Mouse (Mus musculus) forebrain, embryonic 12.5 days (tissue): ENCODE measurements around the gene Ror2. TPM values are rescaled to one million over a fixed set of nuclear protein-coding genes. Genes with fewer than 3 reads are reported as not detected.

ENCODE experiments used
- ATAC-seq: fragments of 200-750 bp; cut with Nextera tagmentation; 2 replicates; pipeline ENCODE4 v1.8.0; 2017; ENCODE audit warnings: moderate TSS enrichment; ENCODE audit not compliant: low FRiP score
- H3K27ac ChIP-seq: fragments of 300-500 bp; sonication (generic); 2 replicates; pipeline ENCODE4 v1.5.1; 2016; ENCODE audit warnings: mild to moderate bottlenecking
- H3K27me3 ChIP-seq: fragments of 300-500 bp; sonication (generic); 2 replicates; pipeline ENCODE4 v1.6.1; 2016; ENCODE audit warnings: mild to moderate bottlenecking
- H3K36me3 ChIP-seq: fragments of 300-500 bp; sonication (generic); replicated peaks from 2 replicates; pipeline ENCODE4 v1.6.1; 2016; ENCODE audit warnings: mild to moderate bottlenecking
- H3K4me1 ChIP-seq: fragments of 300-500 bp; sonication (generic); 2 replicates; pipeline ENCODE4 v1.6.1; 2016
- H3K4me2 ChIP-seq: fragments of 300-500 bp; sonication (generic); 2 replicates; pipeline ENCODE4 v1.6.1; 2016; ENCODE audit warnings: mild to moderate bottlenecking, moderate library complexity
- H3K4me3 ChIP-seq: fragments of 300-500 bp; sonication (generic); replicated peaks from 2 replicates; pipeline ENCODE4 v1.5.1; 2016; ENCODE audit warnings: mild to moderate bottlenecking
- H3K9ac ChIP-seq: fragments of 300-500 bp; sonication (generic); 2 replicates; pipeline ENCODE4 v1.6.1; 2016; ENCODE audit warnings: mild to moderate bottlenecking
- H3K9me3 ChIP-seq: fragments of 300-500 bp; sonication (generic); 2 replicates; pipeline ENCODE4 v1.6.1; 2016
- WGBS: fragments of 180-500 bp; shearing (Covaris S2); methylation state at CpG from one replicate; pipeline ENCODE4 v1.1.7; 2016; 5-methylcytosine and 5-hydroxymethylcytosine counted together
- polyA plus RNA-seq: library from polyadenylated mRNA; unstranded; fragments of >200 nt; fragmentation: Nextera tagmentation; extraction: Ambion mirVana; gene quantifications from 2 replicates; pipeline ENCODE4 v1.2.1, GENCODE M21; 2016

Gene Ror2
- polyA plus RNA-seq, 1 experiment from 2014 or later, result 18.5 TPM

GRCm38 (mm10) chr13:53227019-53227418 lies 58.9 kb downstream of the Ror2 start:
- 71% methylated on average over 6 of the region's 6 CpGs for WGBS
- peaks cover 16% of the 10 kb centered on the region for H3K4me1 ChIP-seq

GRCm38 (mm10) chr13:53226461-53226860 lies 59.5 kb downstream of the Ror2 start:
- peaks cover 16% of the 10 kb centered on the region for H3K9me3 ChIP-seq
- H3K9ac ChIP-seq, result no peak overlapping the region
- 87% methylated on average over 7 of the region's 7 CpGs for WGBS
- H3K4me3 ChIP-seq, result no peak overlapping the region
- H3K27ac ChIP-seq, result no peak overlapping the region
- no peak for ATAC-seq
- H3K4me2 ChIP-seq, result no peak overlapping the region
- no peaks in the 10 kb centered on the region for H3K27me3 ChIP-seq
- no peaks in the 10 kb centered on the region; the same call in 1 of the 2 replicates for H3K36me3 ChIP-seq
- H3K4me1 ChIP-seq, result peaks cover 15% of the 10 kb centered on the region

More at GRCm38 (mm10) chr13:53227019-53227418, 58.9 kb downstream of the Ror2 start:
- Histone ChIP-seq H3K9me3 (peaks cover 16% of the 10 kb centered on the region), H3K27ac (no peak overlapping the region), H3K4me2 (no peak overlapping the region), H3K9ac (no peak overlapping the region), H3K36me3 (no peaks in the 10 kb centered on the region; the same call in 1 of the 2 replicates), H3K27me3 (no peaks in the 10 kb centered on the region), H3K4me3 (no peak overlapping the region)
- ATAC-seq, result no peak

- Histone ChIP-seq H3K4me1 (peaks cover 11% of the 10 kb centered on the region), H3K9me3 (peaks cover 16% of the 10 kb centered on the region), H3K27me3 (no peaks in the 10 kb centered on the region), H3K36me3 (no peaks in the 10 kb centered on the region; the same call in 1 of the 2 replicates), H3K27ac (no peak overlapping the region), H3K4me2 (no peak overlapping the region), H3K4me3 (no peak overlapping the region), H3K9ac (no peak overlapping the region)
- no peak for ATAC-seq
- WGBS, result 81% methylated on average over 3 of the region's 3 CpGs
Observed at GRCm38 (mm10) chr13:53225925-53226324, 60.0 kb downstream of the Ror2 start.

- Histone ChIP-seq H3K27me3 (no peaks in the 10 kb centered on the region), H3K4me3 (no peak overlapping the region), H3K9ac (no peak overlapping the region), H3K4me2 (no peak overlapping the region), H3K27ac (no peak overlapping the region), H3K9me3 (peaks cover 16% of the 10 kb centered on the region), H3K36me3 (no peaks in the 10 kb centered on the region; the same call in 1 of the 2 replicates), H3K4me1 (0 out of 2 replicates have a peak, but pooled peaks cover 4% of the 10 kb centered on the region)
- ATAC-seq, result no peak
- WGBS, result 93% methylated on average over 6 of the region's 6 CpGs
Observed at GRCm38 (mm10) chr13:53221176-53221575, 64.7 kb downstream of the Ror2 start.

- WGBS, result 90% methylated on average over 10 of the region's 10 CpGs
Observed at GRCm38 (mm10) chr13:53219889-53220288, 66.0 kb downstream of the Ror2 start.

GRCm38 (mm10) chr13:53219391-53219790 lies 66.5 kb downstream of the Ror2 start:
- 87% methylated on average over 3 of the region's 3 CpGs for WGBS
- 0 out of 2 replicates have a peak, but pooled peaks cover 4% of the 10 kb centered on the region for H3K4me1 ChIP-seq
- peaks cover 3% of the 10 kb centered on the region; the same call in 1 of the 2 replicates for H3K9me3 ChIP-seq
- no peak overlapping the region for H3K4me2 ChIP-seq
- no peak overlapping the region for H3K9ac ChIP-seq
- no peak overlapping the region for H3K27ac ChIP-seq
- H3K4me3 ChIP-seq, result no peak overlapping the region
- no peak for ATAC-seq
- H3K36me3 ChIP-seq, result no peaks in the 10 kb centered on the region; the same call in 1 of the 2 replicates
- no peaks in the 10 kb centered on the region for H3K27me3 ChIP-seq

More at GRCm38 (mm10) chr13:53219889-53220288, 66.0 kb downstream of the Ror2 start:
- Histone ChIP-seq H3K36me3 (no peaks in the 10 kb centered on the region; the same call in 1 of the 2 replicates), H3K4me1 (0 out of 2 replicates have a peak, but pooled peaks cover 4% of the 10 kb centered on the region), H3K9me3 (peaks cover 8% of the 10 kb centered on the region; the same call in 1 of the 2 replicates), H3K27me3 (no peaks in the 10 kb centered on the region), H3K4me3 (no peak overlapping the region), H3K4me2 (no peak overlapping the region), H3K27ac (no peak overlapping the region), H3K9ac (no peak overlapping the region)
- ATAC-seq, result no peak

- Histone ChIP-seq H3K4me3 (no peak overlapping the region), H3K4me2 (no peak overlapping the region), H3K27ac (no peak overlapping the region), H3K27me3 (no peaks in the 10 kb centered on the region), H3K4me1 (peaks cover 9% of the 10 kb centered on the region), H3K9ac (no peak overlapping the region), H3K9me3 (no peaks in the 10 kb centered on the region), H3K36me3 (no peaks in the 10 kb centered on the region)
- WGBS, result 81% methylated on average over 6 of the region's 6 CpGs
- no peak for ATAC-seq
Observed at GRCm38 (mm10) chr13:53217396-53217975, 68.4 kb downstream of the Ror2 start.

- 8% methylated on average over 19 of the region's 19 CpGs for WGBS
- Histone ChIP-seq H3K9ac (peak overlapping the region; percentile 48; the same call in 1 of the 2 replicates), H3K4me2 (peak overlapping the region; percentile 50), H3K27ac (peak overlapping the region; percentile 73), H3K27me3 (0 out of 2 replicates have a peak, but pooled peaks cover 4% of the 10 kb centered on the region), H3K36me3 (no peaks in the 10 kb centered on the region), H3K9me3 (no peaks in the 10 kb centered on the region), H3K4me3 (peak overlapping the region; percentile 26), H3K4me1 (peaks cover 15% of the 10 kb centered on the region)
- ATAC-seq, result peak; percentile 89
Observed at GRCm38 (mm10) chr13:53211971-53212733, 73.8 kb downstream of the Ror2 start.

GRCm38 (mm10) chr13:53208556-53208955 lies 77.4 kb downstream of the Ror2 start:
- WGBS, result 83% methylated on average over 10 of the region's 10 CpGs
- Histone ChIP-seq H3K27ac (no peak overlapping the region), H3K36me3 (no peaks in the 10 kb centered on the region), H3K4me2 (no peak overlapping the region), H3K27me3 (0 out of 2 replicates have a peak, but pooled peaks cover 4% of the 10 kb centered on the region), H3K9ac (no peak overlapping the region), H3K4me1 (peaks cover 15% of the 10 kb centered on the region), H3K4me3 (no peak overlapping the region), H3K9me3 (no peaks in the 10 kb centered on the region)
- ATAC-seq, result no peak

GRCm38 (mm10) chr13:53205128-53205911 lies 80.6 kb downstream of the Ror2 start:
- Histone ChIP-seq H3K27ac (no peak overlapping the region), H3K27me3 (no peaks in the 10 kb centered on the region), H3K9ac (no peak overlapping the region), H3K4me3 (no peak overlapping the region), H3K9me3 (no peaks in the 10 kb centered on the region), H3K4me2 (no peak overlapping the region), H3K4me1 (peaks cover 17% of the 10 kb centered on the region), H3K36me3 (no peaks in the 10 kb centered on the region)
- WGBS, result 72% methylated on average over 17 of the region's 17 CpGs
- ATAC-seq, result no peak

- 73% methylated on average over 5 of the region's 5 CpGs for WGBS
- ATAC-seq, result no peak
- Histone ChIP-seq H3K4me3 (no peak overlapping the region), H3K9ac (no peak overlapping the region), H3K27me3 (no peaks in the 10 kb centered on the region), H3K27ac (peak overlapping the region; percentile 37; the same call in 1 of the 2 replicates), H3K36me3 (no peaks in the 10 kb centered on the region), H3K4me1 (peaks cover 22% of the 10 kb centered on the region), H3K9me3 (no peaks in the 10 kb centered on the region), H3K4me2 (no peak overlapping the region)
Observed at GRCm38 (mm10) chr13:53202439-53202830, 83.5 kb downstream of the Ror2 start.
